Mouse (Mus musculus) ES-E14 (cell line): ENCODE results near the gene Srms. TPM values are rescaled to one million over a fixed set of nuclear protein-coding genes. Genes with fewer than 3 reads are reported as not detected.

Experiments used
- DNase-seq: peaks from one replicate; pipeline ENCODE4 v3.0.0-alpha.2; 2013; ENCODE audit warnings: low read depth, low spot score
- H3K27ac ChIP-seq: 2 replicates; pipeline ENCODE4 v1.5.1; 2012; ENCODE audit warnings: low read depth, mild to moderate bottlenecking, low read length, moderate library complexity, mixed read lengths; ENCODE audit not compliant: poor library complexity, insufficient read depth, severe bottlenecking
- H3K36me3 ChIP-seq: 2 replicates; pipeline ENCODE4 v1.6.1; 2012; ENCODE audit warnings: mild to moderate bottlenecking, low read length, moderate library complexity, mixed read lengths; ENCODE audit not compliant: control insufficient read depth, poor library complexity, insufficient read depth, severe bottlenecking
- H3K4me1 ChIP-seq, 2 experiments: fragments of 150-350 bp in 1 of 2; sonication (generic) in 1 of 2; 2 replicates each; pipeline ENCODE4 v1.6.1; 2012; ENCODE audit warnings: low read length in 2 of 2, mild to moderate bottlenecking in 1 of 2, mixed read lengths in 1 of 2; ENCODE audit not compliant: control insufficient read depth in 2 of 2, insufficient read depth in 2 of 2, poor library complexity in 1 of 2
- H3K4me3 ChIP-seq, 2 experiments: fragments of 150-350 bp in 1 of 2; sonication (generic) in 1 of 2; 2 replicates each; pipeline ENCODE4 v1.5.1; 2012; ENCODE audit warnings: low read length in 2 of 2, low read depth in 1 of 2, mild to moderate bottlenecking in 1 of 2, mixed read lengths in 1 of 2; ENCODE audit not compliant: insufficient read depth in 1 of 2, poor library complexity in 1 of 2, severe bottlenecking in 1 of 2
- H3K9ac ChIP-seq: 2 replicates; pipeline ENCODE4 v1.6.1; 2012; ENCODE audit warnings: low read depth, mild to moderate bottlenecking, low read length, mixed read lengths; ENCODE audit not compliant: poor library complexity, insufficient read depth, severe bottlenecking
- H3K9me3 ChIP-seq: fragments of 150-350 bp; sonication (generic); 2 replicates; pipeline ENCODE4 v1.6.1; 2012; ENCODE audit warnings: low read depth, mild to moderate bottlenecking, low read length; ENCODE audit not compliant: control insufficient read depth, insufficient read depth
- CHD2 ChIP-seq: IDR thresholded peaks from 2 replicates; pipeline ENCODE4 v1.6.1; 2014; ENCODE audit warnings: mild to moderate bottlenecking, low read depth, low read length, inconsistent platforms
- HCFC1 ChIP-seq: IDR thresholded peaks from 2 replicates; pipeline ENCODE4 v1.6.1; 2012; ENCODE audit warnings: low read length, inconsistent platforms, borderline replicate concordance; ENCODE audit not compliant: insufficient read depth
- MAFK ChIP-seq: IDR thresholded peaks from 2 replicates; pipeline ENCODE4 v1.6.1; 2014; ENCODE audit warnings: mild to moderate bottlenecking, low read depth, low read length, inconsistent platforms; ENCODE audit not compliant: insufficient read depth
- ZC3H11A ChIP-seq: IDR thresholded peaks from 2 replicates; pipeline ENCODE4 v1.6.1; 2012; ENCODE audit warnings: low read depth, mild to moderate bottlenecking, inconsistent platforms, low read length, borderline replicate concordance
- ZNF384 ChIP-seq: IDR thresholded peaks from 2 replicates; pipeline ENCODE4 v1.6.1; 2012; ENCODE audit warnings: low read depth, low read length, inconsistent platforms
- in situ Hi-C, 2 experiments: fragments of 600-800 bp; cut with MboI; formaldehyde crosslinking; loops; one replicate each; pipeline ENCODE4 v1.15.1; 2025; ENCODE audit warnings: low sequenced_read_pairs in 2 of 2, inconsistent platforms in 1 of 2; ENCODE audit not compliant: unreplicated experiment in 2 of 2
- total RNA-seq: library from RNA; depleted of rRNA; stranded (reverse); fragments of 300-350 nt; gene quantifications from 2 replicates; pipeline ENCODE4 v1.2.3, GENCODE M21; 2012

Srms gene
- total RNA-seq, 1 experiment = 0.67 TPM

DNA sequence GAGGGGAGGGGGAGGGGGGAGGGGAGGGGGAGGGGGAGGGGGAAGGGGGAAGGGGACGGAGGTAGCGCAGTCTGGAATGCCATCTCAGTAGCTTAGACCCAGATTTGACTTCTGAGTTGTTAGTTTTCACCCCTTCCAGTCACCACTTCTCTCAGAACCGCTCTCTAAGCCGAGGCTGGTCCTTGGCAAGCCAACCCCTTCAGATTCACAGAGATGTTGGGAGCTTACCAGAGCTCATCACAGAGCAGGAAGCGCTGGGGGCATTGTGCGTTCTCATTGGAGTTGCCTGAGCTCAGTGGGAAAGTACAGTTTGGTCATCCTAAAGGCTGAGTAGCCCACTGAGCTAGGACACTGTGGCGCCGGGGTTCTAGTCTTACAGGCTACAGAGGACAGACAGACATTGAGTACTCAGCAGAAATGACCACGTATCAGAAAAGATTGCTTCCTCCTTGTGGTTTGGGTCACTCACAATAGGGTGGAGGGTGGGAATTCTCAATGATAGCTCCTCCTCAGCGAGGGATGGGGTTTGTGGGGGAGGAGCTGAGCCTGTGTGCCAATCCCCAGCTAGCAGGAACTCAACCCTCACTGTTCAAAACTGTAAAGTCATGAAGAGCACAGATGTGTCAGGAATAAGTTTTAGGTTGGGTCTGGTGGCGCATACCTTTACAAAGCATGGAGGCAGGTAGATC, 30.9 kb upstream of the Srms start:
- DNase-seq = peak; percentile 47

DNA sequence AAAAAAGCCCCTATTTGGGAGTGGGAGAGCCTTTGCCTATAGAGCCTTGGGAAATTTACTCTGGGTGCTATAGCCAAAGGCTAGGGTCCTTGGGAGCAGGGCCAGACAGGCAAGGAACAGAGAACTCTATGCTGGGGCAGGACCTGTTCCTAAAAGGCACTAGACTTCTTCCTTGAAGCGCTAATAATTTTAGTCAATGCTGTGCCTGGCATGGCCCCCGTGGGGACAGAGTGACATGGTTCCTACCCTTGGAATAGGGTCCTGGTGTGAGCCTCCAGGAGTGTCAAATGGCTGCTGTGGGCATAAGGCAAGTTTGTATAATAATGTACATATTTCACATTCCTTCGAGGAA, 29.3 kb upstream of the Srms start:
- no peak overlapping the region for H3K27ac ChIP-seq
- no peak overlapping the region for H3K4me3 ChIP-seq
- H3K4me1 ChIP-seq = peaks cover 9 to 11% of the 10 kb centered on the region in 2 experiments
- DNase-seq = no peak
- H3K9me3 ChIP-seq = no peaks in the 10 kb centered on the region
- TF ChIP-seq ZC3H11A (no peak), CHD2 (no peak), HCFC1 (no peak), ZNF384 (no peak)
- no peaks in the 10 kb centered on the region for H3K36me3 ChIP-seq
- in situ Hi-C loops = no loop called here
- H3K9ac ChIP-seq = no peak overlapping the region

More for the DNA sequence above, 30.9 kb upstream of the Srms start:
- in situ Hi-C loops = no loop called here
- H3K36me3 ChIP-seq = no peaks in the 10 kb centered on the region
- H3K27ac ChIP-seq = peak overlapping the region; percentile 9; the same call in 1 of the 2 replicates
- peak overlapping the region; percentile 44; the same call in 1 of the 2 replicates for H3K9ac ChIP-seq
- peaks cover 9 to 11% of the 10 kb centered on the region in 2 experiments for H3K4me1 ChIP-seq
- H3K9me3 ChIP-seq = no peaks in the 10 kb centered on the region
- TF ChIP-seq MAFK = 0 out of 2 replicates have a peak, but pooled peaks have one; percentile 42
- TF ChIP-seq ZNF384 = no peak
- TF ChIP-seq CHD2 = no peak
- no peak for TF ChIP-seq ZC3H11A
- H3K4me3 ChIP-seq = peak overlapping the region; percentile 35 to 66

DNA sequence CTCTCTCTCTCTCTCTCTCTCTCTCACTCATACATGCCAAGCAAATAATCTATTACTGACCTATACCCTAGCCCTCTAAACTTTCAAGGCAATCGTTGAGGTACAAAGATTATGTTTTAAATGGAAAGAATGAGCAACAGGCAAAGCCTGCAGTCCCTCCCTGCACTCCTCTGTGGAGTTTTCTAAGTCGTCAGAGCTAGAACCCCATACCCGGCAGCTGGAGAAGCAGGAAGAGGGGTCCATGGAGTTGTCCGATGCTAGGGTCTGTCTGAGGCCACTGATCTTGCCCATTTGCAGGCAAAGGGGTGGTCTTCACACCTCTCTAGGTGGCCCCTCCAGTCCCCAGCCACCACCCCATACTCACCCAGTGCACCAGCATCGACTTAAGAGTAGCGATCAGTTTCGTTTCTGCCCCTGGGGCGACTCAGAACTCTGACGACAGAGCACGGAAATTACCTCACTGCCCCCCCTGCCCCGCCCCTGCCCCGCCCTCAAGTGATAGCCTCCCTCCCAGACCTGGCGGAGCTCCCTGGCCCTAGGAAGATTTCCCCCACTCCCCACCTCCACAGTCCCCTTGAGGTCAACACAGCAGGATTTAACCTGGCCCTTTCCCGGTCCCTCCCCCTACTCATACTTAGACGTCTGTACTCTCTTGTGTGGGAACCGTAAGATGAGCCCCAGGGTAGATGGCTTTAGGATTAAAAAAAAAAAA, 28.8 kb upstream of the Srms start, which contains the start of gene Helz2:
TSS of gene Helz2 (minus strand) at position 426 of the 712 bp plus-strand sequence.
- in situ Hi-C loops = no loop called here
- H3K27ac ChIP-seq = no peak within 1 kb of the TSS
- DNase-seq = no peak

DNA sequence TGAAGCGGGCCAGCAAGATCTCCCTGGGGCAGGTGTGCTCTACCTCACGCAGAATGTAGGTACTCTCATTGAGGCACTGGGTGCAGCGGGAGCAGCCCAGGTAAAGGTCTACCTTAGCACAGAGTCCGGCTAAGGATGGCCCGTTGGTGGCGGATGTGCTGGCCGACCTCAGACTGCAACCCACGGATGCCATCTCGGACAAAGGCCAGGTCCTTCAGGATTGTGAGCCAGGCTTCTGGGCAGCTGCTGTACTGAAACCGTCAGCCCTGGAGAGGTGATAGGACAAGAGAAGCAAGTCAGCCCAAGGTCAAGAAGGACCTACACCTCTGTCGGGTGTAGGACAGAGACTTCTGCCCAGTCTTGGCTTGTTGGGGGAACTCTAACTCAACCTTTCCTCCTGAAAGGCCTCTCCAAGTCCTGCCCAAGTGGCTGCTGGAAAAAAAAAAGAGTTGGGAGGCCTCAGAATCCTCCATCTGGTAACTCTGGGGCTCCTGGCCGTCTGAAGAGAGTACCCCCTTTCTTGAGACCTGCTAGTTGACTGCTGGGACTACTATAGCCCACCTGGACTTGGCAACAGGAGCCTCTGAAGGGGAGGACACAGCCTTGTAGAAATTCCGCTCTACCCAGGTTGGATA, 27.9 kb upstream of the Srms start:
- DNase-seq = no peak
- Histone ChIP-seq H3K9ac (no peak overlapping the region), H3K4me3 (no peak overlapping the region), H3K9me3 (no peaks in the 10 kb centered on the region), H3K36me3 (no peaks in the 10 kb centered on the region), H3K27ac (no peak overlapping the region), H3K4me1 (peaks cover 9 to 11% of the 10 kb centered on the region in 2 experiments)
- TF ChIP-seq HCFC1 = no peak
- no peak for TF ChIP-seq ZNF384
- TF ChIP-seq MAFK = no peak
- TF ChIP-seq CHD2 = no peak
- no peak for TF ChIP-seq ZC3H11A
- in situ Hi-C loops = no loop called here

More for the DNA sequence above, 28.8 kb upstream of the Srms start, which contains the start of gene Helz2:
- TF ChIP-seq CHD2 (no peak), ZNF384 (no peak), HCFC1 (no peak), MAFK (no peak), ZC3H11A (no peak)
- Histone ChIP-seq H3K4me3 (peak within 1 kb of the TSS; percentile 28 to 32; a peak in 2 of 4 replicates), H3K9me3 (no peaks in the 10 kb centered on the region), H3K9ac (no peak within 1 kb of the TSS), H3K36me3 (no peaks in the 10 kb centered on the region), H3K4me1 (peaks cover 9 to 11% of the 10 kb centered on the region in 2 experiments)
